Mouse (Mus musculus): ENCODE data around the gene Osbpl3.

DNA sequence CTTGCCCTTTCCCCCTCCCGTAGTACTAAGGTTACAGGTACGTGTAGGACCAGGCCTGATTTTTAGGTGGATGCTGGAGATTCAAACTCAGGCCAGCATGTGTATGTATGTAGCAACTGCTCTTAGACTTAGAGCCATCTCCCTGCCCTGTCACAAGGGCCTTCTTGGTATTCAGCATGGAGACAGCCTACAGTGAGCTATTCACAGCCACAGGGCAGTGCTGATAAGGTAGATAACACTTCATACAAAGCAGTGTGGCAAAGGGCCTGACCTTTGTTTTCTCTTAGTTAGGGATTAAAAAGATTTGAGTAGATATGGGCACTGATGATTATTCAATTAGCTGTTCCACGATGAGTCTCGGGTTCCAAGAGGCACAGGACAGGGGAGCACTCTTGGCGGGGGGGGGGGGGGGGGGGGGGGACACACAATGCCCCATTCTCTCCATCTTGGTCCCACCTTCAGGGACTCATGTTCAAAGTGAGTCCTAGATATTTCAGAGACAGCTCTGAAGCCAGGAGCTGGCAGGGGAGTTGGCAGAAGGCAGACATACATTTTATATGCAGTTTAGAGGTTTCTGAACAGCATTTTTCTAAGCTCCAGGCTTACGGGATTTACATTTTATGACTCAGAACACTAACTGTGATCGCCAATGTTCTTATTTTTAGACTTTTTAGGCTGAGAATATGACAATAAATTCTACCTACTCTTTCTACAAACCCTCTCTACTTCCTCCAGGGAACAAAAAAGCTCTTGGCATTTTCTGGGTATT lies 56.4 kb downstream of the Osbpl3 start:
- no peak for TF ChIP-seq CTCF (IDR thresholded peaks at IDR 0.05; ENCODE audit: insufficient read depth, low read length)
- no peak for TF ChIP-seq POLR2A (IDR thresholded peaks at IDR 0.05; ENCODE audit: borderline replicate concordance, extremely low read depth, low read depth, low read length)

Measured in lung, adult 2 months (tissue).